Mouse (Mus musculus) heart, embryonic 15.5 days (tissue): ENCODE data around the gene C2cd4c. TPM values are rescaled to one million over a fixed set of nuclear protein-coding genes. Genes with fewer than 3 reads are reported as not detected.

Experiments
- ATAC-seq: fragments of 200-750 bp; cut with Nextera tagmentation; replicated peaks from 2 replicates; pipeline ENCODE4 v1.8.0; 2017; ENCODE audit warnings: low read depth, moderate TSS enrichment; ENCODE audit not compliant: insufficient number of reproducible peaks, insufficient read depth, low FRiP score
- H3K27ac ChIP-seq: fragments of 300-500 bp; sonication (generic); 2 replicates; pipeline ENCODE4 v1.5.1; 2015; ENCODE audit warnings: mild to moderate bottlenecking, inconsistent platforms
- H3K27me3 ChIP-seq: fragments of 300-500 bp; sonication (generic); 2 replicates; pipeline ENCODE4 v1.6.1; 2015; ENCODE audit warnings: inconsistent platforms
- H3K36me3 ChIP-seq: fragments of 300-500 bp; sonication (generic); 2 replicates; pipeline ENCODE4 v1.6.1; 2015; ENCODE audit warnings: mild to moderate bottlenecking, inconsistent platforms
- H3K4me1 ChIP-seq: fragments of 300-500 bp; sonication (generic); replicated peaks from 2 replicates; pipeline ENCODE4 v1.6.1; 2015; ENCODE audit warnings: inconsistent platforms
- H3K4me2 ChIP-seq: fragments of 300-500 bp; sonication (generic); 2 replicates; pipeline ENCODE4 v1.6.1; 2015; ENCODE audit warnings: inconsistent platforms, mild to moderate bottlenecking, moderate library complexity
- H3K4me3 ChIP-seq: fragments of 300-500 bp; sonication (generic); 2 replicates; pipeline ENCODE4 v1.5.1; 2015; ENCODE audit warnings: mild to moderate bottlenecking, inconsistent platforms
- H3K9ac ChIP-seq: fragments of 300-500 bp; sonication (generic); 2 replicates; pipeline ENCODE4 v1.6.1; 2015; ENCODE audit warnings: mild to moderate bottlenecking, inconsistent platforms
- H3K9me3 ChIP-seq: fragments of 300-500 bp; sonication (generic); replicated peaks from 2 replicates; pipeline ENCODE4 v1.6.1; 2016; ENCODE audit warnings: inconsistent platforms
- WGBS: fragments of 180-500 bp; shearing (Covaris S2); methylation state at CpG from one replicate; pipeline ENCODE4 v1.1.7; 2015; ENCODE audit warnings: mixed read lengths; 5-methylcytosine and 5-hydroxymethylcytosine counted together
- polyA plus RNA-seq: library from polyadenylated mRNA; unstranded; fragments of >200 nt; fragmentation: Nextera tagmentation; extraction: Ambion mirVana; gene quantifications from 2 replicates; pipeline ENCODE4 v1.2.1, GENCODE M21; 2015

C2cd4c gene
- polyA plus RNA-seq, 1 experiment from 2014 or later, result not detected

DNA sequence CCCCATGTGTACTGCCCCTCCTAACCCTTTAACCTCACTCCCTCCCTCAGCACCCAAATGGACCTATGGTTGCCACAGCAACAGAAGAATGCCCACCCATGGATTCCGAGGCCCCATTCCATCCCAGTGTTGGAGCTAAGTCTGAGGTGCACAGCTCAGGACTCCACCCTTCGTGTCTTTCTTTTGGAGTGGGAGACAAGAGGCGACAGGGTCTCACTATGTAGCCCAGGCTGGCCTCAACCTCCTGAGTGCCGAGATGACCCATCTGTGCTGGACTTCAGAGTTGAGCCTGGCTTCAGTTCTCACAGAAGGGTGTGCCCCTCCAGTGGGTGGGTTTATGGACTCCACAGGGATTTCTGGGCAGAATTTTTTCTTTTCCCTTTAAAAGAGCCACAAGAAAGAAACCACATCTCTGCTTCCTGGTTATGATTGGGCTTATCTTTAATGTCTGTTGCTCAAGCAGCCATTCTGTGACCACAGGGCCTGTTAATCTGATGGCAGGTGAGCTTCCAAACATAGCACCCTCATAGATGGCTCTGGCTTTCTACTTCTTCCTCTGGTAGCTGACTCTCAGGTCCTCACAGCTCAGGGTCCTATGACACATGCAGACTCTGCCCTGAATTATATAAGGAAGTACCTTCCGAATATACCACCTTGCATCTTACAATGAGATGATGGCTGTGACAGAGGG lies 26.6 kb downstream of the C2cd4c start, which contains the start of gene Theg:
Theg (minus strand) TSS at position 271 of the 691 bp plus-strand sequence.
- ATAC-seq, result no peak; the same call in 1 of the 2 replicates
- H3K36me3 ChIP-seq, result no peaks in the 10 kb centered on the region
- 66% methylated on average over 5 of the region's 5 CpGs for WGBS
- H3K27me3 ChIP-seq, result no peaks in the 10 kb centered on the region
- no peaks in the 10 kb centered on the region for H3K4me1 ChIP-seq
- H3K9ac ChIP-seq, result no peak within 1 kb of the TSS
- no peak within 1 kb of the TSS for H3K4me2 ChIP-seq
- no peaks in the 10 kb centered on the region for H3K9me3 ChIP-seq
- no peak within 1 kb of the TSS for H3K4me3 ChIP-seq
- no peak within 1 kb of the TSS for H3K27ac ChIP-seq

DNA sequence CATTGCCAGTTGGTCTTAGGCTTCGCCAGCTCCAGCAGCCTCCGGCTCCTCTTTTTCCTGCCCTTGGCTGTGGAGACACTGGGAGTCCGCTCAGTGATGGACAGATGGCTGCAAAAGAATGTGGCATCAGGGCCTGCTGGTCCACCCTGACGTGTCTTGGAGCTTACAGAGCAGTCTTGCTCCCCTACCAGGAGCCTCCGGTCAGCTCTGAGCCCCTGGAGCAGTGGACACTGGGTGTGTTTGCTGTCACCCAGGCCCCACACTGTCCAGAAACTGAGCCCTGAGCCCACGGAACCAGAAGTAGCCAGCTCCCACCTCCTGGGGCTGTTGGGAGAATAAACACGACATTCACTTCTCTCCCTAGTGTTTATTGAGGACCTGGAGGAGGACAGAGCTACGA lies 27.6 kb downstream of the C2cd4c start:
- Histone ChIP-seq H3K27me3 (no peaks in the 10 kb centered on the region), H3K4me3 (no peak overlapping the region), H3K4me2 (no peak overlapping the region), H3K9me3 (no peaks in the 10 kb centered on the region), H3K4me1 (no peaks in the 10 kb centered on the region), H3K36me3 (no peaks in the 10 kb centered on the region), H3K9ac (no peak overlapping the region), H3K27ac (no peak overlapping the region)
- whole genome bisulfite sequencing, result 71% methylated on average over 8 of the region's 8 CpGs
- no peak for ATAC-seq

DNA sequence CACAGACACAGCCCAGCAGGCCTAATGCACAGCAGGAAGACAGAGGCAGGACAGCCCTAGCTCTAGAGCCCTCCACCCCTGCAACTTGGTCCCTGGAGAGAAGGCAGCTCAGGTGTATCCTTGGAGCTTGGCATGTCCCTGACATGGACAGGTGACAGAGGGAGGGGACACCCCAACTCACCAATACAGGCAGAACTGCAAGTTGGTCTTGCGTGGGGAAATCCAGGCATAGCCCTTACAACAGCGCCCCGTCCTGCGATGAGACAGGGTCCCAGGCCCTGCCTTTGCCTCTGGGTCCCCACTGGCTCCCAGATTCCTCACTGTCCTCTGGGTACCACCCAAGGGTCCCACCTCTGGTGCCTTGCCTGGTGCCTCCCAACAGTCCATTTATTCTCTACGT lies 28.1 kb downstream of the C2cd4c start:
- Histone ChIP-seq H3K27me3 (no peaks in the 10 kb centered on the region), H3K4me1 (no peaks in the 10 kb centered on the region), H3K27ac (no peak overlapping the region), H3K9ac (no peak overlapping the region), H3K4me2 (no peak overlapping the region), H3K9me3 (no peaks in the 10 kb centered on the region), H3K4me3 (no peak overlapping the region), H3K36me3 (no peaks in the 10 kb centered on the region)
- ATAC-seq, result no peak
- WGBS, result 87% methylated on average over 5 of the region's 5 CpGs

DNA sequence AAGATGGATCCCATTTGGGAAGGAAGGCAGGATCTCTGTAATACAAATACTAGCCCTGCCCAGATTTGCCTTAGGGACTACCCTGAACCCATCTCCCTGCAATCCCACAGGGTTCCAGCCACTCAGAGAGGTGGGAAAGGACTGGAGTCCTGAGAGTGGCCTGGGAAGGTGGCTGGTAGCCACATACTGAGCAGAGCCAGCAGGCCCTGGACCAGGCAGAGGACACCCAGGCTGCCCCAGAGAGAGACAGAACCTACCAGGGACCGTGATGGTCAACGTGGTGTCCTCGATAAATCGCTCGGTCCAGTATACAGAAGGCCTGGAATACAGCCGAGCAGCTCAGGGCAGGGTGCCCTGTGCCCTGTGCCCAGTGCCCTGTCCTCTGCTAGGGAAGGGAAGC lies 28.7 kb downstream of the C2cd4c start:
- 88% methylated on average over 6 of the region's 6 CpGs for WGBS

DNA sequence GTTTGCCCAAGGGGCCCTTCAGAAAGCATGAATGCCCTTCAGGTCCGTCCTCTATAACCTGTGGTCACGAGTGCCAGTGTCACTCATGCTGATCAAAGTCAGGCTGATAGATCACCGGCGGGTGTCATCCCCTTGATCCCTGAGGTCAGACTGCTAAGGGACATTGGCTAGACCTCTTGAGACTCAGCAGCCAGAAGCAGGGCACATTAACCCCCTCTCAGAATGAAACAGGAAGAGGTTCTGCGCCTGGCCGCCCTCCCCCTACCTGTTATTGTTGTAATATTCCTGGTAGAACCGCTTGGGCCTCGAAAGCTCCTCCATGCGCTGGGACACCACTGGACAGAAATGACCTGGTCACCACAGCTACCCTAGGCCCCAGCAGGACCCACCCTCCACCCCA lies 29.4 kb downstream of the C2cd4c start:
- H3K9ac ChIP-seq, result no peak overlapping the region
- no peaks in the 10 kb centered on the region for H3K9me3 ChIP-seq
- WGBS, result 73% methylated on average over 9 of the region's 9 CpGs
- no peak overlapping the region for H3K27ac ChIP-seq
- no peak for ATAC-seq
- H3K4me3 ChIP-seq, result no peak overlapping the region
- H3K4me1 ChIP-seq, result no peaks in the 10 kb centered on the region
- H3K27me3 ChIP-seq, result peaks cover 5% of the 10 kb centered on the region; the same call in 1 of the 2 replicates
- no peaks in the 10 kb centered on the region for H3K36me3 ChIP-seq
- no peak overlapping the region for H3K4me2 ChIP-seq

More for the DNA sequence above, 28.7 kb downstream of the C2cd4c start:
- H3K27me3 ChIP-seq, result no peaks in the 10 kb centered on the region
- no peaks in the 10 kb centered on the region for H3K36me3 ChIP-seq
- no peak overlapping the region for H3K4me2 ChIP-seq
- ATAC-seq, result no peak
- H3K4me3 ChIP-seq, result no peak overlapping the region
- H3K9ac ChIP-seq, result no peak overlapping the region
- no peaks in the 10 kb centered on the region for H3K9me3 ChIP-seq
- H3K27ac ChIP-seq, result no peak overlapping the region
- H3K4me1 ChIP-seq, result no peaks in the 10 kb centered on the region

DNA sequence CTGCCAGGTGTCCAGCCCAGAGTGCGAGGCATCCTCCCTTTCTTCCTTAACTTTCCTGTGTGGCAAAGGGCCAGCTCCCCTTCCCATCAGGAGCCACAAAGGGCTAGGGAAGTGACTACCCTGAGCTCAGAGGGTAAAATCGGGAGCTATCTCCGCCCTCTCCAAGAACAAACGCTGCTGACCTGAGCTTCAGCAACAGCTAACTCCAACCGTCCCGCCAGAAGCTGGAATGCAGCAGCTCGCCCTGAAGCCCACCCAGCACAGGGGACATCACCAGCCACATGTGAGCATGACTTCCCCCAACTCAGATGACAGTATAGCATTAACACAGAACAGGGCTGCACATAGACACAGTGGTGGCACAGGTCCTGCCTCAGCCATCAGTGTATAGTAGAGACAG lies 29.8 kb downstream of the C2cd4c start:
- no peak for ATAC-seq
- Histone ChIP-seq H3K27me3 (peaks cover 6% of the 10 kb centered on the region; the same call in 1 of the 2 replicates), H3K36me3 (no peaks in the 10 kb centered on the region), H3K4me1 (no peaks in the 10 kb centered on the region), H3K27ac (no peak overlapping the region), H3K9me3 (no peaks in the 10 kb centered on the region), H3K4me2 (no peak overlapping the region), H3K4me3 (no peak overlapping the region), H3K9ac (no peak overlapping the region)
- WGBS, result 45% methylated on average over 7 of the region's 7 CpGs

DNA sequence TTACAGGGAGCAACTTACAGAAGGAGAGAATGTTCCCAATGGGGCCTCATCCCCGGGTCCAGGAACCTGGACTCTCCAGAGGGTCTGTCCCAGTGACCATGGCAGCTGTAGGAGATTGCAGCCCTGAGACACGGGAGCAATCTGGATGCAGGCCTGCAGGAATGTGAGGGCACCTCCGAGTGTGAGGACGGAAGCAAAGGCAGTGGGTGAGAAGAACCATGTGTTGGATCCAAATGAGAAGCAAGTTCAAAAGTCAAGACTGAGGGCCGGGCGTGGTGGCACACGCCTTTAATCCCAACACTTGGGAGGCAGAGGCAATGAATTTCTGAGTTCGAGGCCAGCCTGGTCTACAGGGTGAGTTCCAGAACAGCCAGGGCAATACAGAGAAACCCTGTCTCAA lies 32.3 kb downstream of the C2cd4c start:
- no peak overlapping the region for H3K4me3 ChIP-seq
- no peaks in the 10 kb centered on the region for H3K9me3 ChIP-seq
- H3K27me3 ChIP-seq, result peaks cover 14% of the 10 kb centered on the region
- H3K9ac ChIP-seq, result no peak overlapping the region
- no peak for ATAC-seq
- WGBS, result 81% methylated on average over 8 of the region's 8 CpGs
- no peak overlapping the region for H3K4me2 ChIP-seq
- H3K36me3 ChIP-seq, result no peaks in the 10 kb centered on the region
- H3K4me1 ChIP-seq, result no peaks in the 10 kb centered on the region
- no peak overlapping the region for H3K27ac ChIP-seq

DNA sequence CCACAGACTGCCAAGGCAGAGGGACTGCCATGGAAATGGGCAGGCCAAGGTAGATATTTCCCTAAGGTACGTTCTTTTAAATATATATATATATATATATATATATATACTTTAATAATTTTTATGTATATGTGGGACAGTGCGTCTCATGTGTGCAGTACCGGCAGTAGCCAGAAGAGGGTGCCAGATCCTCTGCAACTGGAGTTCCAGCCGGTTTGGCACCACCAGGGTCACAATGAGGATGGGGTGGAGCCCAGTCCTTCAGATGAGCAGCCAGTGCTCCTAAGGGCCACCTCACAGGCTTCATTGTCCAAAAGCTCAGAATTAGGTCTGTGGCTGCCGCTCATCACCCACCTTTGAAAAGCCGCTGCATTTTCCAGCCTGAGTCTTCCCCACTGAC lies 33.0 kb downstream of the C2cd4c start:
- Histone ChIP-seq H3K4me2 (no peak overlapping the region), H3K9me3 (no peaks in the 10 kb centered on the region), H3K27me3 (peaks cover 14% of the 10 kb centered on the region), H3K4me3 (no peak overlapping the region), H3K9ac (no peak overlapping the region), H3K27ac (no peak overlapping the region), H3K4me1 (no peaks in the 10 kb centered on the region), H3K36me3 (no peaks in the 10 kb centered on the region)
- ATAC-seq, result no peak
- WGBS, result 45% methylated on average over 6 of the region's 6 CpGs

DNA sequence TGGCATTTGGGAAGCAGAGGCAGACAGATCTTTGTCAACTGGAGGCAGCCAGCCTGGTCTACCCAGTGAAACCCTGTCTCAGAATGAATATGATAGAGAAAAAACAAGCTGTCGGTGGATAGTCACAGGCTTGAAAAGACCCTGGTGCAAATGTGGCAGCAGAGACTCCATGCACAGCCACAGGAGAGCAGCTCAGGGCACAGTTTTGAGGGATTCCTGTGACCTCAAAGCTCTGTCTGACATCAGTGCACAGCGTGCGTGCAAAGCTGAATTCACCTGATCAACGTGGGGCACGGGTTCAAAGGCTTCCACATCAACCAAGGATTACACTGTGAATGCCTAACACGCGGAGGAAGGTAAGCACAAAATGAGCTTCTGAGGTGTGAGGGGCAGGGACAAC lies 33.5 kb downstream of the C2cd4c start:
- Histone ChIP-seq H3K27ac (no peak overlapping the region), H3K9me3 (no peaks in the 10 kb centered on the region), H3K9ac (no peak overlapping the region), H3K4me3 (no peak overlapping the region), H3K4me1 (no peaks in the 10 kb centered on the region), H3K4me2 (no peak overlapping the region), H3K27me3 (peaks cover 14% of the 10 kb centered on the region), H3K36me3 (no peaks in the 10 kb centered on the region)
- no peak for ATAC-seq
- WGBS, result 67% methylated on average over 7 of the region's 7 CpGs

DNA sequence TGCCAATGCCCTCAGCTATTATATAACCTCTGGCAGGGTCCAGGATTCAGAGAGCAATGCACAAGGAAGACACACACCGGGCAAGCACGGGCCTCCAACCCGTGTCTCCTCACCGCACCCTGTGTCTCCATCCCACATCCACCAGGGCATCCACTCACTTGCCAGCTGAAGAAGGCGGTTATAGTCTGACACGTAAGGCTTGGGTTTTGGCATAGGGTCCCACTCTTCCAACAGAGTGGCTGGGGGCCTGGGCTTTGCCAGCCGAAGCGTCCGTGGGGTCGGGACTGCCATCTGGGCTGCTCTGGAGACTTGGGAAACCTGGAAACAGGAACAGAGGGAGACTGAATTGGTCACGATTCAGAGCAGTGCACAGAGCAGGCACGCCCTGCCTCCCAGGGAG lies 34.0 kb downstream of the C2cd4c start:
- Histone ChIP-seq H3K27ac (no peak overlapping the region), H3K9me3 (no peaks in the 10 kb centered on the region), H3K4me2 (no peak overlapping the region), H3K27me3 (peaks cover 14% of the 10 kb centered on the region), H3K36me3 (no peaks in the 10 kb centered on the region), H3K4me3 (no peak overlapping the region), H3K4me1 (no peaks in the 10 kb centered on the region), H3K9ac (no peak overlapping the region)
- ATAC-seq, result no peak
- WGBS, result 85% methylated on average over 12 of the region's 12 CpGs

DNA sequence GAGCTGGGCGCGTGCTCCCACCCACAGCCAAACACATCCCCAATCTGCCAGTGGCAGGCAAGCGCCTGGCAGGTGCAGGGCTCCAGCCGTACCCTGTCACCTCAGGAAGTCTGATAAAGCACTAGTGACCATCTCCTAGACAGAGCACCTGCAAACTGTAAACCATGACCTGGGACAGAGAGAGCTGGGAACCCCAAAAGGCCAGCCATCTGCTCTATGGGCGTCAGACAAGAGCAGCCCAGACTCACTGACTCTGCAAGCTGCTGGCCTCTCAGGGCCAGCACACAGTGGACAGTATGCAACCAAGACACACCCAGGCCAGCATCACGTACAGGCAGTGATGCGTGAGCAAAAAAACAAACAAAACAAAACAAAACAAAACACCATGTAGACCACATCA lies 34.9 kb downstream of the C2cd4c start:
- Histone ChIP-seq H3K9me3 (no peaks in the 10 kb centered on the region), H3K9ac (no peak overlapping the region), H3K4me2 (no peak overlapping the region), H3K36me3 (no peaks in the 10 kb centered on the region), H3K27ac (no peak overlapping the region), H3K4me3 (no peak overlapping the region), H3K27me3 (peaks cover 14% of the 10 kb centered on the region), H3K4me1 (no peaks in the 10 kb centered on the region)
- 68% methylated on average over 7 of the region's 7 CpGs for WGBS
- no peak for ATAC-seq

DNA sequence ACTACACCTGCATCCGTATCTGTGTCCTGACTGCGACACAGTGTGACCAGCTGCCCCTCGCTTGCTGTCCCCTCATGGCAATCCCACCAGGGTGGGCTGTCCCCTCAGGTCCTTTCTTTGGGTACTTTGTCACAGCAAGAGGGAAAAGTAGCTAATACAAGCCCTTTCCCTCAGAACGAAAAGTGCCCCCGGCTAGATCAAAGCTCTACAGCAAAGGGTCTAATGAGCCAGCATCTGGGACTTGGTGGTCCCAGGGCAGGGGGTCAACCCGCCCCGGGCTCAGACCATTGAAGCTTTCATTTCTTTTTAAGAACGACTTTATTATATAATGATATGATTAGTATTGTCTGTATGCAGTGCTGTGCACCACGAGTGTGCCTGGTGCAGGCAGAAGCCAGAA lies 35.5 kb downstream of the C2cd4c start:
- no peak for ATAC-seq
- no peak overlapping the region for H3K27ac ChIP-seq
- H3K36me3 ChIP-seq, result no peaks in the 10 kb centered on the region

More for the DNA sequence above, 35.5 kb downstream of the C2cd4c start:
- Histone ChIP-seq H3K9ac (no peak overlapping the region), H3K4me3 (no peak overlapping the region), H3K9me3 (no peaks in the 10 kb centered on the region), H3K4me2 (no peak overlapping the region), H3K4me1 (no peaks in the 10 kb centered on the region), H3K27me3 (peaks cover 14% of the 10 kb centered on the region)
- WGBS, result 67% methylated on average over 9 of the region's 9 CpGs
